Mouse (Mus musculus): ENCODE data around the gene Igf1r. TPM values are rescaled to one million over a fixed set of nuclear protein-coding genes. Genes with fewer than 3 reads are reported as not detected.

The Igf1r gene
- polyA plus RNA-seq, 1 experiment from 2014 or later = 15.2 TPM

GRCm38 (mm10) chr7:68073460-68073806 is 120.8 kb downstream of the Igf1r start:
- 55% methylated on average over 8 of the region's 8 CpGs for WGBS
- Histone ChIP-seq H3K27ac (no peak overlapping the region), H3K4me2 (replicated peaks) (no peak overlapping the region), H3K9me3 (no peaks in the 10 kb centered on the region), H3K4me1 (replicated peaks) (peaks cover 19% of the 10 kb centered on the region), H3K36me3 (no peaks in the 10 kb centered on the region), H3K4me3 (replicated peaks) (no peak overlapping the region), H3K9ac (no peak overlapping the region), H3K27me3 (replicated peaks) (no peaks in the 10 kb centered on the region)
- peak; percentile 67 for ATAC-seq

DNA sequence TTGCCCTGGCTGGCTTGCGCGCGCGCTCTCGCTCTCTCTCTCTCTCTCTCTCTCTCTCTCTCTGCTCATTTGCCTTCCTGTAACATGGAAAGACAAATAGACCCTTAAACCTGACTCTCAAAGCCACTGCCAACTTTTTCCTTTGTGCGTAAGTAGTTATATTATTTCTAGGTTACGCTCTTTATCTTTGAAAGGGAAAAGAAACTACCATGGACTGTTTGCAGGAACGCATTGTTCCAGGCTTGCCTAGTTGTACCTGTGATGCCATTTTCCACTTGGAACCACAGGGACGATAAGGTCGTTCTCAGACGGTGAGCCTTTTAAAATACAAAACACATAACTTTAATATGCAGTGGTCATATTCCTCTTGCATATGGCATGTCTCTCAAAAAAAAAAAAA is 122.1 kb downstream of the Igf1r start:
- Histone ChIP-seq H3K4me3 (replicated peaks) (no peak overlapping the region), H3K27ac (no peak overlapping the region), H3K27me3 (replicated peaks) (no peaks in the 10 kb centered on the region), H3K9me3 (no peaks in the 10 kb centered on the region), H3K36me3 (no peaks in the 10 kb centered on the region), H3K9ac (no peak overlapping the region), H3K4me2 (replicated peaks) (no peak overlapping the region), H3K4me1 (replicated peaks) (peaks cover 20% of the 10 kb centered on the region)
- no peak for ATAC-seq
- WGBS = 86% methylated on average over 11 of the region's 11 CpGs

DNA sequence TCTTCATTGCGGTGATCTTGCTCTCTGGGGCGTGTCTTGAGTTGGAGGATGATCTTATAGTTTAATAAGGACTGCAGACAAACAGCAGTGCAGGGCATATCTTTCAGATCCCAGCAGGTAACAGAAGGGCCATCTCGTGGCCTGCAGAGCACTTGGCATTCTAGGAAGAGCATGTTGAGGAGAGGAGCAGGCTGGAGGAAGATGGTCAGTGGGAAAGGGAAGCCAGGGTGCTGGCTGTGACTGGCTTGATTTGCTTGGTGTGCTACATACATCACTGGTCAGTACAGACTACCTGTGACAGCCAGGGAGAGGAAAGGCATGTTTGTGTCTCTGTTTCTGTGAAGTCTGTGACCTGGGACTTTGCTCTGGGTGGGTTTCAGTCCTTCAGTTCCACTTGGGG is 122.8 kb downstream of the Igf1r start:
- H3K9ac ChIP-seq = no peak overlapping the region
- no peak overlapping the region for H3K4me3 ChIP-seq (replicated peaks)
- peaks cover 20% of the 10 kb centered on the region for H3K4me1 ChIP-seq (replicated peaks)
- WGBS = 74% methylated on average over 3 of the region's 3 CpGs
- H3K4me2 ChIP-seq (replicated peaks) = no peak overlapping the region
- ATAC-seq = no peak
- no peaks in the 10 kb centered on the region for H3K36me3 ChIP-seq
- no peaks in the 10 kb centered on the region for H3K27me3 ChIP-seq (replicated peaks)
- no peaks in the 10 kb centered on the region for H3K9me3 ChIP-seq
- no peak overlapping the region for H3K27ac ChIP-seq

- peaks cover 9% of the 10 kb centered on the region for H3K4me1 ChIP-seq (replicated peaks)
- no peaks in the 10 kb centered on the region for H3K27me3 ChIP-seq (replicated peaks)
- no peak overlapping the region for H3K4me3 ChIP-seq (replicated peaks)
- WGBS = 49% methylated on average over 11 of the region's 11 CpGs
- H3K9me3 ChIP-seq = no peaks in the 10 kb centered on the region
- no peak overlapping the region for H3K4me2 ChIP-seq (replicated peaks)
- no peaks in the 10 kb centered on the region for H3K36me3 ChIP-seq
- no peak for ATAC-seq
- no peak overlapping the region for H3K27ac ChIP-seq
- no peak overlapping the region for H3K9ac ChIP-seq
These were observed 127.7 kb downstream of the Igf1r start for GRCm38 (mm10) chr7:68080122-68080845.

DNA sequence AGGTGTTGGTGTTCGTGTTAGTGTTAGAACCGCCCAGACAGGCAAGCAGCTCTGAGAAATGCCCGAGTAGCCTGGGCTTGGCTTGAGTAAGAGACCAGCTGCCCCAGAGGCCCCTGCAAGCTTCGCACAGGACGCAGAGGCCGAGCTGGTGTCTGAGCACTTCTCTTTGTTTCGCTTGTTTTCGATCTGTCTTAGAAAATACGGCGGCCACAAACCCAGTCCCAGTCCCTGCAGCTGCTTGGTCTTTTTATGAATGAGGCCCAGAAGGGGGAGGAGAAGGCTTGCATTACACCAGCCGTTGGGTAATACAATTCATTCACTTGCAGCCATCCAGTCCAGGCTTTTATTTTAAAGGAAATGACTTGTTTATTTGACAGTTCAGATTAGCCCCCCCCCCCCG is 132.7 kb downstream of the Igf1r start:
- Histone ChIP-seq H3K4me1 (replicated peaks) (peaks cover 14% of the 10 kb centered on the region), H3K27me3 (replicated peaks) (no peaks in the 10 kb centered on the region), H3K27ac (peak overlapping the region; percentile 8; the same call in 1 of the 2 replicates), H3K4me2 (replicated peaks) (peak overlapping the region; percentile 26), H3K9me3 (no peaks in the 10 kb centered on the region), H3K4me3 (replicated peaks) (no peak overlapping the region), H3K36me3 (no peaks in the 10 kb centered on the region), H3K9ac (no peak overlapping the region)
- 7% methylated on average over 12 of the region's 12 CpGs for WGBS
- peak; percentile 87 for ATAC-seq

- Histone ChIP-seq H3K27me3 (replicated peaks) (no peaks in the 10 kb centered on the region), H3K4me1 (replicated peaks) (peaks cover 11% of the 10 kb centered on the region), H3K36me3 (no peaks in the 10 kb centered on the region), H3K9ac (no peak overlapping the region), H3K9me3 (no peaks in the 10 kb centered on the region), H3K4me2 (replicated peaks) (peak overlapping the region; percentile 26; the same call in 1 of the 2 replicates), H3K4me3 (replicated peaks) (no peak overlapping the region), H3K27ac (no peak overlapping the region; the same call in none of the 2 replicates)
- 54% methylated on average over 4 of the region's 4 CpGs for WGBS
- peak; percentile 57 for ATAC-seq
These were observed 133.3 kb downstream of the Igf1r start for GRCm38 (mm10) chr7:68085870-68086341.

GRCm38 (mm10) chr7:68087496-68087895 is 134.9 kb downstream of the Igf1r start:
- peaks cover 12% of the 10 kb centered on the region for H3K4me1 ChIP-seq (replicated peaks)
- no peak for ATAC-seq
- H3K9me3 ChIP-seq = no peaks in the 10 kb centered on the region
- H3K4me3 ChIP-seq (replicated peaks) = no peak overlapping the region
- no peak overlapping the region for H3K4me2 ChIP-seq (replicated peaks)
- no peaks in the 10 kb centered on the region for H3K27me3 ChIP-seq (replicated peaks)
- H3K9ac ChIP-seq = no peak overlapping the region
- H3K36me3 ChIP-seq = no peaks in the 10 kb centered on the region
- 77% methylated on average over 4 of the region's 4 CpGs for WGBS
- H3K27ac ChIP-seq = no peak overlapping the region

DNA sequence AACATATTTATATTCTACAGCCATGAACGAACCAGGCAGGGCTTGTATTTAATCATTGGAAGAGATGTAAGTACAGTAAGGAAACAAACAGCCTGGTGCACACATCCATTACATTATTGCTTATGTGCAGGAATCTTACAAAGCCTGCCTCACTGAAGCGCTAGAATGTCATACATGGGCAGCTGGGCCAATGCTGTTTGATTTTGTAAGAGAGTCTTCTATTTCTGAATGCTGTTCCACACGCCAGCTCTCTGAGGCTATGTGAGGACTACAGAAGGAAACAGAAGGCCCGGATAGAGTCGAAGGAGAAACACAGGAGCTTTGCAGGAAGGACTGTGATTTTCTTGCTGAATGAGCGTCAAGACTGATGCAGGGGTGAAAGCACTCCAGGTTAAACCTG is 136.2 kb downstream of the Igf1r start:
- no peak for ATAC-seq
- 74% methylated on average over 6 of the region's 6 CpGs for WGBS
- Histone ChIP-seq H3K27me3 (replicated peaks) (no peaks in the 10 kb centered on the region), H3K4me2 (replicated peaks) (no peak overlapping the region), H3K9me3 (no peaks in the 10 kb centered on the region), H3K4me1 (replicated peaks) (peaks cover 19% of the 10 kb centered on the region), H3K27ac (no peak overlapping the region), H3K36me3 (no peaks in the 10 kb centered on the region), H3K9ac (no peak overlapping the region), H3K4me3 (replicated peaks) (no peak overlapping the region)

GRCm38 (mm10) chr7:68089725-68090124 is 137.1 kb downstream of the Igf1r start:
- no peaks in the 10 kb centered on the region for H3K36me3 ChIP-seq

GRCm38 (mm10) chr7:68090576-68090975 is 137.9 kb downstream of the Igf1r start:
- Histone ChIP-seq H3K27me3 (replicated peaks) (no peaks in the 10 kb centered on the region), H3K4me2 (replicated peaks) (no peak overlapping the region), H3K9me3 (no peaks in the 10 kb centered on the region), H3K4me3 (replicated peaks) (no peak overlapping the region), H3K4me1 (replicated peaks) (peaks cover 23% of the 10 kb centered on the region), H3K9ac (no peak overlapping the region), H3K27ac (no peak overlapping the region), H3K36me3 (no peaks in the 10 kb centered on the region)
- ATAC-seq = no peak
- 75% methylated on average over 8 of the region's 8 CpGs for WGBS

More at GRCm38 (mm10) chr7:68089725-68090124, 137.1 kb downstream of the Igf1r start:
- Histone ChIP-seq H3K9ac (no peak overlapping the region), H3K4me3 (replicated peaks) (no peak overlapping the region), H3K27me3 (replicated peaks) (no peaks in the 10 kb centered on the region), H3K4me1 (replicated peaks) (peaks cover 23% of the 10 kb centered on the region), H3K4me2 (replicated peaks) (no peak overlapping the region), H3K27ac (no peak overlapping the region), H3K9me3 (no peaks in the 10 kb centered on the region)
- no peak for ATAC-seq
- WGBS = 80% methylated on average over 10 of the region's 10 CpGs

GRCm38 (mm10) chr7:68092304-68092978 is 139.8 kb downstream of the Igf1r start:
- Histone ChIP-seq H3K9me3 (no peaks in the 10 kb centered on the region), H3K36me3 (no peaks in the 10 kb centered on the region), H3K27me3 (replicated peaks) (no peaks in the 10 kb centered on the region), H3K9ac (no peak overlapping the region), H3K27ac (no peak overlapping the region), H3K4me1 (replicated peaks) (peaks cover 12% of the 10 kb centered on the region; the same call in 1 of the 2 replicates), H3K4me3 (replicated peaks) (no peak overlapping the region), H3K4me2 (replicated peaks) (no peak overlapping the region)
- ATAC-seq = no peak
- 59% methylated on average over 8 of the region's 8 CpGs for WGBS

- Histone ChIP-seq H3K27ac (no peak overlapping the region), H3K4me1 (replicated peaks) (peaks cover 12% of the 10 kb centered on the region; the same call in 1 of the 2 replicates), H3K9me3 (no peaks in the 10 kb centered on the region), H3K9ac (no peak overlapping the region), H3K27me3 (replicated peaks) (no peaks in the 10 kb centered on the region), H3K4me2 (replicated peaks) (no peak overlapping the region), H3K36me3 (no peaks in the 10 kb centered on the region), H3K4me3 (replicated peaks) (no peak overlapping the region)
- ATAC-seq = no peak
- WGBS = 32% methylated on average over 9 of the region's 9 CpGs
These were observed 141.2 kb downstream of the Igf1r start for GRCm38 (mm10) chr7:68093817-68094216.

Measured in intestine, embryonic 15.5 days (tissue).